Mouse (Mus musculus): ENCODE results near the gene 4933436I01Rik. TPM values are rescaled to one million over a fixed set of nuclear protein-coding genes. Genes with fewer than 3 reads are reported as not detected.

The 4933436I01Rik gene
- total RNA-seq (2021), result not detected in 2 replicates
- long read RNA-seq, experiment 1, result 0 reads
- long read RNA-seq, experiment 2, result 0 reads

DNA sequence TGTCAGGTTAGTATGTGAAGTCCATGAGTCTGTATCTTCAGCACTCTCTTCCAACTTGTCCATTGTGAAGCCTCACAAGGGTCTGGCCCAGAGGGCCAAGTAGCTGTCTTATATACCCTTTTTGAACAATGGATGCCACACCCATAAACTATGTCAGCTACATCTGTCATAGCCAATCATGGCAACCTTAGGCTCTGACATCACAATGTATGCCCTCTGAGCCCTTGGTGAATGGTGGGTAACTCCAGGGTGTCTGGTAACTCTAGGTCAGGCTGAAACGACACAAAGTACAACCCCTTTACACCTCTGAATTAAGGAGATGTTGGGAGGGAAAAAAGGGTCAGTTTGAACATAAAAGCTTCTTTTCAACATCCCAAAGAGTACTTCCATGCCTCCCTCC, at the start of gene 4933436I01Rik:
Gene 4933436I01Rik (minus strand): TSS at position 101 of the 400 bp plus-strand sequence.
- DNase-seq, result no peak

DNA sequence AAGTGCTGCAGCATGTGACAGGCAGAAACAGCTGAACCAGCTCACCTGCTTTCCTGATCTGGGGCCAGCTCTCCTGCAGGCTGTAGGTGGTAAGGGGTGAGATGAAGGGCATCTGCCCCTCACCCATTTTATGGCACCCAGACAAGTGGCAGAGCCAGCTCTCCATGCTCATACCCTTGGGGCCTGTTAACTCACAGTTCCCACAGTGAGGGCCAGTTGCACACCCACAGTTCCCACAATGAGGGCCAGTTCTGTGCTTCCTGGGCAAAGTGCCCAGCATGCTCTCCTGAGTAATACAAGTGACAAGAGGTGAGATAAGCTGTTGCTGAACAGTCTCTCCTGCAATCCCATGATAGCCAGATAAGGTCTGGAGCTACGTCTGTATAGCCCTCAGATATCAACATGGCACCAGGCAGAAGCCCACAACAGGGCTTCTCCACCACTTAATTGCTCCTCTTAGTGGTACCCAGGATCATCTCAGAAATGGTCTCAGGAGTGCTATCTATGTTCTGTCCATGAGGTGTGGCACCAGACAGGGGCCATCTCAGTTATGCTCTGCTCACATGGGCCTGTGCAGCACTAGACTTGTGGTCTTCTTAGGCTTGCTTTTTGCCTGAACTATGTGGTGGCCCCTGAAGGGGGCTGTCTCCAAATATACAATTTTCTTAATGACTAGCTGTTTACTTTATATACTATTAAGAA, 3.7 kb upstream of the 4933436I01Rik start:
- DNase-seq, result peak; percentile 7

DNA sequence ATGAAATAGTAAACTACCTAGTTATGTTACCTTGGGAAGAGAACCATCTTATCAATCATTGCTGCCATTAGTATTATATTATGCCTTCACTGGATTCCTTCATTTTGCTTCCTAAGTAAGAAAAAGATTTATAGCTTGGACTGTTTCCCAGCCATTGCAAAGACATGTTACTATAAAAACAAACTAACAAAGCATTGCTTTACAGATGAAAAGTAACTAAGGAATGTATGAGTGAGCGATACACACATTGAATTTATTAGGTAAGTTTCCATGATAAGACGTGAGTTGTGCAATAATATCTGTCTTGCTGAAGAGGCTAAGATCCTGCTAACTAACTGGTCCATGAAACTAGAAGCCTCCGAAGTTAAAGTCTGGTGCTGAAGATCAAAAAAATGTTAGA, 37.8 kb downstream of the 4933436I01Rik start:
- no peak for DNase-seq

Other genes with a start within 250 kb of the 4933436I01Rik start
- not detected in 2 replicates for gene Gm1140, start 227.9 kb downstream of the 4933436I01Rik start, total RNA-seq (2021)
- not detected in 2 replicates for gene Gm14692, start 225.8 kb downstream of the 4933436I01Rik start, total RNA-seq (2021)

Data from adrenal gland, postnatal 14 days (tissue).